Mouse (Mus musculus): ENCODE results near the gene Col7a1. TPM values are rescaled to one million over a fixed set of nuclear protein-coding genes. Genes with fewer than 3 reads are reported as not detected.

The Col7a1 gene
- polyA plus RNA-seq, 1 experiment from 2014 or later: 6.2 TPM

DNA sequence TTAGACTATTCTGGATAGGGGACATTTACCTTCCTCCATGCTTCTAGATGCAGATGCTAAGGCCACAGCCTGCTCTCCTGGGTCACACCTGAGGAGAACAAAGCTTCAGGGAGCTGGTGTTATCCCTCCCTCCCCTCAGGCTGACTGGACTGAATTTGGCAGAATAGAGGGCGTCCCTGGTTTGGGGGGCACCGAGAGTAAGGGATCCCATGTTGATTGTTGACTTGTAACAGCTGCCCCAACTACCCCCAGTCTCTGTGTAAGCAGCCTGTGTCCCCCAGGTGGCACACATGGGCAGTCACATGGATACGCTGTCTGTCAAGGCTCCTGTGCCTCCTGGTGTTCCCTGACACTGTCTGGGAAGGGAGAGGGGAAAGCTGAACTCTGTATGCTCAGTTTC is 75.0 kb downstream of the Col7a1 start:
- no peaks in the 10 kb centered on the region for H3K9me3 ChIP-seq (ENCODE audit: control insufficient read depth, low read length)
- no peak overlapping the region for H3K9ac ChIP-seq (ENCODE audit: low read length)
- ATAC-seq (ENCODE audit: low FRiP score, low TSS enrichment) (no peak), DNase-seq (ENCODE audit: low spot score) (no peak)
- 87% methylated on average over 3 of the region's 3 CpGs for WGBS
- H3K27ac ChIP-seq (replicated peaks): no peak overlapping the region
- no peak overlapping the region for H3K4me2 ChIP-seq (replicated peaks; ENCODE audit: low read depth)
- H3K4me1 ChIP-seq (replicated peaks; ENCODE audit: control insufficient read depth, insufficient read depth): no peaks in the 10 kb centered on the region
- H3K27me3 ChIP-seq (ENCODE audit: control insufficient read depth, insufficient read depth, low read length): no peaks in the 10 kb centered on the region
- no peaks in the 10 kb centered on the region; the same call in 1 of the 2 replicates for H3K36me3 ChIP-seq (ENCODE audit: control insufficient read depth, insufficient read depth, low read length)
- no peak for TF ChIP-seq EP300 (optimal IDR thresholded peaks at IDR 0.05)
- TF ChIP-seq CTCF (IDR thresholded peaks at IDR 0.05; ENCODE audit: low read depth): no peak
- H3K4me3 ChIP-seq (ENCODE audit: low read depth, low read length): no peak overlapping the region

DNA sequence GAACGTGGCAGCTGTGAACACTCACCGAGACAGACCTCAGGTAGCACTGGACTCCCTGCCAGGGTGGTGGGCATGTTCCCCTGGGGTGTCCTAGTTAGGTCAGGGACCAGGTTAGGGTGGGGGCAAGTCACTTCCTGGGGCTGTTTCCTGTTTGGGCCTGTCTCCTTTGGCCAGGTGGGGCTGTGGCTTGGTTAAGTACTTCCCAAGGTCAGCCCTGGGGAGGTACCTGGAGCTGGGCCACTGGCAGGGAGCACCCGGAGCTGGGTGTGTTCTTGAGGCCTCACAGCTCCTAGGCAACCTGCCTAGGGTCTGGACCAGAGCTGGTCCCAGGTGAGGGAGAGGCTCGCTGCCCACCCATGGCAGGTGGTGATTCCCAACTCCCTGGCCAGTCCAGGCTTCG is 75.5 kb downstream of the Col7a1 start:
- H3K27ac ChIP-seq (replicated peaks): no peak overlapping the region
- ATAC-seq (ENCODE audit: low FRiP score, low TSS enrichment): peak; percentile 41; the same call in 1 of the 2 replicates
- no peaks in the 10 kb centered on the region for H3K9me3 ChIP-seq (ENCODE audit: control insufficient read depth, low read length)
- TF ChIP-seq CTCF (IDR thresholded peaks at IDR 0.05; ENCODE audit: low read depth): no peak
- no peak for TF ChIP-seq EP300 (optimal IDR thresholded peaks at IDR 0.05)
- no peak overlapping the region for H3K4me3 ChIP-seq (ENCODE audit: low read depth, low read length)
- WGBS: 72% methylated on average over 5 of the region's 5 CpGs
- no peak overlapping the region for H3K4me2 ChIP-seq (replicated peaks; ENCODE audit: low read depth)
- H3K36me3 ChIP-seq (ENCODE audit: control insufficient read depth, insufficient read depth, low read length): no peaks in the 10 kb centered on the region; the same call in 1 of the 2 replicates
- no peaks in the 10 kb centered on the region for H3K4me1 ChIP-seq (replicated peaks; ENCODE audit: control insufficient read depth, insufficient read depth)
- H3K9ac ChIP-seq (ENCODE audit: low read length): no peak overlapping the region
- H3K27me3 ChIP-seq (ENCODE audit: control insufficient read depth, insufficient read depth, low read length): no peaks in the 10 kb centered on the region
- DNase-seq (ENCODE audit: low spot score): peak; percentile 52

DNA sequence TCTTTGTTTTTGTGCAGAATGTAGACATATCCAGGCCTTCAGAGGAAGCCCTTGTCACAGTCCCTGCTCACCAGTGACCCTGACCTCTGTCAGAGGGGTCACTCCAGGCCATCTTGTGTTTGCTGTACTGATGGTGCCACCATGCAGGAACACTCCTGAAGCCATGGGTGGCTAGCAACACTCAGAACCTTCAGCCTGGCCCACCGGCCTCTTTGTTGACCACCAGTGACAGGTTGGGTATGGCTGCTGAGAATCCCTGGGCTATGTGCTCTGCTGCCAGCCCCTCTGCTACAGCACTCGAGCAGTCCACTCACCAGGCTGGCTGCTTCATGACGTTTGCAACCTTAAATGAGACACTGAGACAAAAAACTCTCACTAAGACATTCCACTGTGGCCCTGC is 76.9 kb downstream of the Col7a1 start:
- DNase-seq (ENCODE audit: low spot score): no peak
- Histone ChIP-seq H3K27me3 (ENCODE audit: control insufficient read depth, insufficient read depth, low read length) (no peaks in the 10 kb centered on the region), H3K27ac (replicated peaks) (no peak overlapping the region), H3K9me3 (ENCODE audit: control insufficient read depth, low read length) (no peaks in the 10 kb centered on the region), H3K4me2 (replicated peaks; ENCODE audit: low read depth) (no peak overlapping the region), H3K36me3 (ENCODE audit: control insufficient read depth, insufficient read depth, low read length) (no peaks in the 10 kb centered on the region; the same call in 1 of the 2 replicates), H3K4me1 (replicated peaks; ENCODE audit: control insufficient read depth, insufficient read depth) (no peaks in the 10 kb centered on the region), H3K4me3 (ENCODE audit: low read depth, low read length) (no peak overlapping the region), H3K9ac (ENCODE audit: low read length) (no peak overlapping the region)
- ATAC-seq (ENCODE audit: low FRiP score, low TSS enrichment): no peak
- 61% methylated on average over 3 of the region's 3 CpGs for WGBS
- TF ChIP-seq EP300 (optimal IDR thresholded peaks at IDR 0.05) (no peak), CTCF (IDR thresholded peaks at IDR 0.05; ENCODE audit: low read depth) (no peak)

DNA sequence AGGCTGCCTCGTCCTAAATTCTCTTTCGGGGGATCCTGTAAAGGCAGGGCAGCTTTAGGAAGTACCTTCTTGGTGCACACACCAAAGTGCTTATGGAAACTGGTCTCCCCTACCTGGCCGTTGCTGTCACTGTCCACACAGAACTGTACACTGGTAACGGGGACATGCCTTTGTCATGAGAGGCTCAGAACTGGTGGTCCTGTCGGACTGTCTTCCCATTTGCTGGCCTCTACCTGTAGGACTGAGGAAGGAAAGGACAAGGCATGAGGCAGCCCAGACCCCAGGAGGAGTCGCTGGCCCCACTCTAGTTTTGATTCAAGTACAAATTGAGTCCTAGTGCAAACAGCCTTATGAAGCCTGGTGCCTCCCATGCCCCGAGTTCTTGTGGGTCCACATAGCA is 77.6 kb downstream of the Col7a1 start:
- Histone ChIP-seq H3K9ac (ENCODE audit: low read length) (no peak overlapping the region), H3K27ac (replicated peaks) (no peak overlapping the region), H3K36me3 (ENCODE audit: control insufficient read depth, insufficient read depth, low read length) (no peaks in the 10 kb centered on the region; the same call in 1 of the 2 replicates), H3K4me2 (replicated peaks; ENCODE audit: low read depth) (no peak overlapping the region), H3K9me3 (ENCODE audit: control insufficient read depth, low read length) (no peaks in the 10 kb centered on the region), H3K4me1 (replicated peaks; ENCODE audit: control insufficient read depth, insufficient read depth) (no peaks in the 10 kb centered on the region), H3K27me3 (ENCODE audit: control insufficient read depth, insufficient read depth, low read length) (no peaks in the 10 kb centered on the region), H3K4me3 (ENCODE audit: low read depth, low read length) (no peak overlapping the region)
- no peak for DNase-seq (ENCODE audit: low spot score)
- TF ChIP-seq EP300 (optimal IDR thresholded peaks at IDR 0.05) (no peak), CTCF (IDR thresholded peaks at IDR 0.05; ENCODE audit: low read depth) (no peak)
- 90% methylated on average over 7 of the region's 7 CpGs for WGBS
- ATAC-seq (ENCODE audit: low FRiP score, low TSS enrichment): no peak

- no peak overlapping the region for H3K4me2 ChIP-seq (replicated peaks; ENCODE audit: low read depth)
- no peak overlapping the region for H3K9ac ChIP-seq (ENCODE audit: low read length)
- no peak overlapping the region for H3K4me3 ChIP-seq (ENCODE audit: low read depth, low read length)
- no peak for TF ChIP-seq CTCF (IDR thresholded peaks at IDR 0.05; ENCODE audit: low read depth)
- TF ChIP-seq EP300 (optimal IDR thresholded peaks at IDR 0.05): no peak
- H3K27me3 ChIP-seq (ENCODE audit: control insufficient read depth, insufficient read depth, low read length): no peaks in the 10 kb centered on the region
- no peaks in the 10 kb centered on the region for H3K4me1 ChIP-seq (replicated peaks; ENCODE audit: control insufficient read depth, insufficient read depth)
- H3K36me3 ChIP-seq (ENCODE audit: control insufficient read depth, insufficient read depth, low read length): no peaks in the 10 kb centered on the region; the same call in 1 of the 2 replicates
- no peaks in the 10 kb centered on the region for H3K9me3 ChIP-seq (ENCODE audit: control insufficient read depth, low read length)
- H3K27ac ChIP-seq (replicated peaks): no peak overlapping the region
- DNase-seq (ENCODE audit: low spot score) (no peak), ATAC-seq (ENCODE audit: low FRiP score, low TSS enrichment) (no peak)
- WGBS: 85% methylated on average over 8 of the region's 8 CpGs
Observed at GRCm38 (mm10) chr9:109031686-109032085, 78.3 kb downstream of the Col7a1 start.

- Histone ChIP-seq H3K9me3 (ENCODE audit: control insufficient read depth, low read length) (no peaks in the 10 kb centered on the region), H3K9ac (ENCODE audit: low read length) (no peak overlapping the region), H3K4me2 (replicated peaks; ENCODE audit: low read depth) (no peak overlapping the region), H3K4me1 (replicated peaks; ENCODE audit: control insufficient read depth, insufficient read depth) (no peaks in the 10 kb centered on the region), H3K36me3 (ENCODE audit: control insufficient read depth, insufficient read depth, low read length) (no peaks in the 10 kb centered on the region; the same call in 1 of the 2 replicates), H3K27ac (replicated peaks) (no peak overlapping the region), H3K4me3 (ENCODE audit: low read depth, low read length) (no peak overlapping the region), H3K27me3 (ENCODE audit: control insufficient read depth, insufficient read depth, low read length) (no peaks in the 10 kb centered on the region)
- WGBS: 74% methylated on average over 6 of the region's 6 CpGs
- DNase-seq (ENCODE audit: low spot score) (no peak), ATAC-seq (ENCODE audit: low FRiP score, low TSS enrichment) (no peak)
- no peak for TF ChIP-seq EP300 (optimal IDR thresholded peaks at IDR 0.05)
- TF ChIP-seq CTCF (IDR thresholded peaks at IDR 0.05; ENCODE audit: low read depth): no peak
Observed at GRCm38 (mm10) chr9:109032435-109032834, 79.0 kb downstream of the Col7a1 start.

MicroRNA genes within 50 kb of the gene (microRNA counts, 519-probe panel; counts per million panel counts)
- microRNA mmu-miR-711: not detected

Small RNAs within 50 kb of the gene (microRNA-seq; reads per million reads assigned to microRNA genes)
- not detected for gene Mir711

Other genes starting within 250 kb of the Col7a1 start
- gene Ip6k2, start 169.8 kb upstream of the Col7a1 start, polyA plus RNA-seq (2015; fragmentation: Nextera tagmentation; extraction: Ambion mirVana): 35.7 and 37.8 TPM in 2 replicates
- 7.9 and 8.5 TPM in 2 replicates for gene Nckipsd, start 145.2 kb upstream of the Col7a1 start, polyA plus RNA-seq (2015; fragmentation: Nextera tagmentation; extraction: Ambion mirVana)
- 0.15 and 0.22 TPM in 2 replicates for gene Celsr3, start 127.3 kb upstream of the Col7a1 start, polyA plus RNA-seq (2015; fragmentation: Nextera tagmentation; extraction: Ambion mirVana)
- 8.0 and 8.2 TPM in 2 replicates for gene Slc26a6, start 100.3 kb upstream of the Col7a1 start, polyA plus RNA-seq (2015; fragmentation: Nextera tagmentation; extraction: Ambion mirVana)
- gene Tmem89, start 39.0 kb upstream of the Col7a1 start, polyA plus RNA-seq (2015; fragmentation: Nextera tagmentation; extraction: Ambion mirVana): 0.51 and 0.67 TPM in 2 replicates
- 476 and 497 TPM in 2 replicates for gene Uqcrc1, start 17.0 kb upstream of the Col7a1 start, polyA plus RNA-seq (2015; fragmentation: Nextera tagmentation; extraction: Ambion mirVana)
- not detected in 2 replicates for gene Ucn2, start 32.4 kb downstream of the Col7a1 start, polyA plus RNA-seq (2015; fragmentation: Nextera tagmentation; extraction: Ambion mirVana)
- 10.3 and 12.1 TPM in 2 replicates for gene Pfkfb4, start 38.2 kb downstream of the Col7a1 start, polyA plus RNA-seq (2015; fragmentation: Nextera tagmentation; extraction: Ambion mirVana)
- 168 and 181 TPM in 2 replicates for gene Shisa5, start 85.0 kb downstream of the Col7a1 start, polyA plus RNA-seq (2015; fragmentation: Nextera tagmentation; extraction: Ambion mirVana)
- 13.3 and 15.8 TPM in 2 replicates for gene Trex1, start 106.1 kb downstream of the Col7a1 start, polyA plus RNA-seq (2015; fragmentation: Nextera tagmentation; extraction: Ambion mirVana)
- gene Atrip, start 120.5 kb downstream of the Col7a1 start, polyA plus RNA-seq (2015; fragmentation: Nextera tagmentation; extraction: Ambion mirVana): 10.8 and 11.3 TPM in 2 replicates
- 8.9 and 9.9 TPM in 2 replicates for gene Ccdc51, start 128.9 kb downstream of the Col7a1 start, polyA plus RNA-seq (2015; fragmentation: Nextera tagmentation; extraction: Ambion mirVana)
- gene Tma7, start 129.0 kb downstream of the Col7a1 start, polyA plus RNA-seq (2015; fragmentation: Nextera tagmentation; extraction: Ambion mirVana): 416 and 424 TPM in 2 replicates
- gene Plxnb1, start 141.8 kb downstream of the Col7a1 start, polyA plus RNA-seq (2015; fragmentation: Nextera tagmentation; extraction: Ambion mirVana): 3.0 and 3.7 TPM in 2 replicates
- gene Fbxw21, start 208.5 kb downstream of the Col7a1 start, polyA plus RNA-seq (2015; fragmentation: Nextera tagmentation; extraction: Ambion mirVana): not detected in 2 replicates
- not detected in 2 replicates for gene Fbxw13, start 242.4 kb downstream of the Col7a1 start, polyA plus RNA-seq (2015; fragmentation: Nextera tagmentation; extraction: Ambion mirVana)